Mouse (Mus musculus) testis, adult 2 months (tissue): ENCODE results near the gene Snd1. TPM values are rescaled to one million over a fixed set of nuclear protein-coding genes. Genes with fewer than 3 reads are reported as not detected.

Experiments
- H3K27ac ChIP-seq: fragments of 200-500 bp; 2 replicates; pipeline ENCODE4 v1.5.1; 2012; ENCODE audit warnings: low read depth, low read length; ENCODE audit not compliant: control insufficient read depth, insufficient read depth
- H3K27me3 ChIP-seq: fragments of 200-500 bp; 2 replicates; pipeline ENCODE4 v1.6.1; 2012; ENCODE audit warnings: mild to moderate bottlenecking, low read length, moderate library complexity; ENCODE audit not compliant: control insufficient read depth, insufficient read depth
- H3K36me3 ChIP-seq: fragments of 200-500 bp; 2 replicates; pipeline ENCODE4 v1.6.1; 2012; ENCODE audit warnings: mild to moderate bottlenecking, low read length; ENCODE audit not compliant: control insufficient read depth, insufficient read depth
- H3K4me1 ChIP-seq: fragments of 200-500 bp; 2 replicates; pipeline ENCODE4 v1.6.1; 2012; ENCODE audit warnings: low read length; ENCODE audit not compliant: control insufficient read depth, insufficient read depth
- H3K4me3 ChIP-seq: fragments of 200-500 bp; 2 replicates; pipeline ENCODE4 v1.5.1; 2012; ENCODE audit warnings: low read depth, mild to moderate bottlenecking, low read length, moderate library complexity, mixed read lengths; ENCODE audit not compliant: control insufficient read depth
- CTCF ChIP-seq: fragments of 200-500 bp; IDR thresholded peaks from 2 replicates; pipeline ENCODE4 v1.5.1; 2012; ENCODE audit warnings: low read depth, mild to moderate bottlenecking, inconsistent platforms, low read length, moderate library complexity; ENCODE audit not compliant: control insufficient read depth, insufficient read depth, insufficient replicate concordance
- POLR2A ChIP-seq: fragments of 200-500 bp; IDR thresholded peaks from 2 replicates; pipeline ENCODE4 v1.6.1; 2012; ENCODE audit warnings: low read depth, mild to moderate bottlenecking, inconsistent platforms, low read length, moderate library complexity; ENCODE audit not compliant: control insufficient read depth
- polyA plus RNA-seq: library from polyadenylated mRNA; depleted of rRNA; stranded (reverse); fragments of >200 nt; gene quantifications from 2 replicates; pipeline ENCODE4 v1.2.3, GENCODE M21; 2012

Gene Snd1
- polyA plus RNA-seq, 1 experiment: 11.4 TPM

GRCm38 (mm10) chr6:28856789-28857188, 381.9 kb downstream of the Snd1 start:
- H3K36me3 ChIP-seq: no peaks in the 10 kb centered on the region
- no peak overlapping the region for H3K4me3 ChIP-seq
- TF ChIP-seq POLR2A (no peak), CTCF (no peak)
- no peaks in the 10 kb centered on the region for H3K27me3 ChIP-seq
- no peaks in the 10 kb centered on the region for H3K4me1 ChIP-seq
- H3K27ac ChIP-seq: no peak overlapping the region

- TF ChIP-seq POLR2A (no peak), CTCF (no peak)
- H3K27ac ChIP-seq: no peak overlapping the region
- no peaks in the 10 kb centered on the region for H3K4me1 ChIP-seq
- no peaks in the 10 kb centered on the region for H3K36me3 ChIP-seq
- H3K27me3 ChIP-seq: no peaks in the 10 kb centered on the region
- H3K4me3 ChIP-seq: no peak overlapping the region
Observed at GRCm38 (mm10) chr6:28857198-28858180, 382.6 kb downstream of the Snd1 start.

GRCm38 (mm10) chr6:28859094-28859493, 384.2 kb downstream of the Snd1 start:
- Histone ChIP-seq H3K27me3 (no peaks in the 10 kb centered on the region), H3K4me1 (no peaks in the 10 kb centered on the region), H3K27ac (no peak overlapping the region), H3K4me3 (no peak overlapping the region), H3K36me3 (no peaks in the 10 kb centered on the region)
- TF ChIP-seq POLR2A (no peak), CTCF (no peak)

GRCm38 (mm10) chr6:28860450-28860849, 385.5 kb downstream of the Snd1 start:
- no peaks in the 10 kb centered on the region for H3K36me3 ChIP-seq
- TF ChIP-seq CTCF (no peak), POLR2A (no peak)
- no peak overlapping the region for H3K27ac ChIP-seq
- H3K4me3 ChIP-seq: no peak overlapping the region
- no peaks in the 10 kb centered on the region for H3K4me1 ChIP-seq
- no peaks in the 10 kb centered on the region for H3K27me3 ChIP-seq

- Histone ChIP-seq H3K36me3 (no peaks in the 10 kb centered on the region), H3K27me3 (no peaks in the 10 kb centered on the region), H3K27ac (no peak overlapping the region), H3K4me3 (no peak overlapping the region), H3K4me1 (no peaks in the 10 kb centered on the region)
- TF ChIP-seq POLR2A (no peak), CTCF (no peak)
Observed at GRCm38 (mm10) chr6:28860922-28861321, 386.0 kb downstream of the Snd1 start.

GRCm38 (mm10) chr6:28862304-28862703, 387.4 kb downstream of the Snd1 start:
- Histone ChIP-seq H3K27me3 (no peaks in the 10 kb centered on the region), H3K27ac (no peak overlapping the region), H3K4me3 (no peak overlapping the region)

GRCm38 (mm10) chr6:28864684-28865083, 389.7 kb downstream of the Snd1 start:
- Histone ChIP-seq H3K36me3 (no peaks in the 10 kb centered on the region), H3K4me3 (no peak overlapping the region), H3K4me1 (no peaks in the 10 kb centered on the region), H3K27me3 (no peaks in the 10 kb centered on the region), H3K27ac (no peak overlapping the region)
- TF ChIP-seq CTCF (no peak), POLR2A (no peak)

More at GRCm38 (mm10) chr6:28862304-28862703, 387.4 kb downstream of the Snd1 start:
- Histone ChIP-seq H3K4me1 (no peaks in the 10 kb centered on the region), H3K36me3 (no peaks in the 10 kb centered on the region)
- TF ChIP-seq POLR2A: no peak
- TF ChIP-seq CTCF: no peak
